Mouse (Mus musculus) stomach, embryonic 15.5 days (tissue): ENCODE data around the gene Olfr272. TPM values are rescaled to one million over a fixed set of nuclear protein-coding genes. Genes with fewer than 3 reads are reported as not detected.

ENCODE experiments used
- ATAC-seq: fragments of 200-750 bp; cut with Nextera tagmentation; 2 replicates; pipeline ENCODE4 v1.8.0; 2017; ENCODE audit warnings: low read depth, moderate number of reproducible peaks, moderate TSS enrichment; ENCODE audit not compliant: insufficient read depth, low FRiP score
- H3K27ac ChIP-seq: fragments of 300-500 bp; sonication (generic); 2 replicates; pipeline ENCODE4 v1.5.1; 2015; ENCODE audit warnings: mild to moderate bottlenecking, inconsistent platforms
- H3K27me3 ChIP-seq: fragments of 300-500 bp; sonication (generic); replicated peaks from 2 replicates; pipeline ENCODE4 v1.6.1; 2015; ENCODE audit warnings: inconsistent platforms
- H3K36me3 ChIP-seq: fragments of 300-500 bp; sonication (generic); 2 replicates; pipeline ENCODE4 v1.6.1; 2015; ENCODE audit warnings: inconsistent platforms
- H3K4me1 ChIP-seq: fragments of 300-500 bp; sonication (generic); 2 replicates; pipeline ENCODE4 v1.6.1; 2015; ENCODE audit warnings: inconsistent platforms
- H3K4me2 ChIP-seq: fragments of 300-500 bp; sonication (generic); 2 replicates; pipeline ENCODE4 v1.6.1; 2015; ENCODE audit warnings: mild to moderate bottlenecking, inconsistent platforms
- H3K4me3 ChIP-seq: fragments of 300-500 bp; sonication (generic); replicated peaks from 2 replicates; pipeline ENCODE4 v1.5.1; 2015; ENCODE audit warnings: inconsistent platforms
- H3K9ac ChIP-seq: fragments of 300-500 bp; sonication (generic); 2 replicates; pipeline ENCODE4 v1.6.1; 2015; ENCODE audit warnings: inconsistent platforms
- H3K9me3 ChIP-seq: fragments of 300-500 bp; sonication (generic); 2 replicates; pipeline ENCODE4 v1.6.1; 2016; ENCODE audit warnings: inconsistent platforms
- WGBS: fragments of 180-500 bp; shearing (Covaris S2); methylation state at CpG from one replicate; pipeline ENCODE4 v1.1.7; 2015; 5-methylcytosine and 5-hydroxymethylcytosine counted together
- polyA plus RNA-seq: library from polyadenylated mRNA; unstranded; fragments of >200 nt; fragmentation: Nextera tagmentation; extraction: Ambion mirVana; gene quantifications from 2 replicates; pipeline ENCODE4 v1.2.1, GENCODE M21; 2015

Olfr272 gene
- polyA plus RNA-seq: not detected in 2 replicates

- no peaks in the 10 kb centered on the region for H3K9me3 ChIP-seq
- H3K36me3 ChIP-seq: no peaks in the 10 kb centered on the region
- no peak within 1 kb of the TSS for H3K9ac ChIP-seq
- no peaks in the 10 kb centered on the region for H3K27me3 ChIP-seq
- no peak within 1 kb of the TSS for H3K4me2 ChIP-seq
- H3K4me1 ChIP-seq: no peaks in the 10 kb centered on the region
- no peak within 1 kb of the TSS for H3K27ac ChIP-seq
- ATAC-seq: no peak
- no peak within 1 kb of the TSS for H3K4me3 ChIP-seq
- 84% methylated on average over 2 of the region's 2 CpGs for WGBS
These were observed at the start of gene Olfr272 for GRCm38 (mm10) chr4:52919078-52919477. Olfr272 (minus strand) TSS chr4:52919178.

- Histone ChIP-seq H3K4me3 (no peak within 1 kb of the TSS), H3K9me3 (no peaks in the 10 kb centered on the region), H3K4me1 (no peaks in the 10 kb centered on the region), H3K9ac (no peak within 1 kb of the TSS), H3K27me3 (no peaks in the 10 kb centered on the region), H3K4me2 (no peak within 1 kb of the TSS), H3K27ac (no peak within 1 kb of the TSS), H3K36me3 (no peaks in the 10 kb centered on the region)
- no peak for ATAC-seq
These were observed 45.3 kb upstream of the Olfr272 start, which contains the start of gene Olfr270 for GRCm38 (mm10) chr4:52964247-52964646. Olfr270 (plus strand) TSS chr4:52964547.

GRCm38 (mm10) chr4:52958693-52959092, 39.7 kb upstream of the Olfr272 start:
- Histone ChIP-seq H3K9me3 (no peaks in the 10 kb centered on the region), H3K27ac (no peak overlapping the region), H3K9ac (no peak overlapping the region), H3K4me2 (no peak overlapping the region), H3K4me3 (no peak overlapping the region), H3K27me3 (no peaks in the 10 kb centered on the region), H3K4me1 (no peaks in the 10 kb centered on the region), H3K36me3 (no peaks in the 10 kb centered on the region)
- 29% methylated on average over 4 of the region's 4 CpGs for WGBS
- no peak for ATAC-seq

GRCm38 (mm10) chr4:52949005-52949404, 30.0 kb upstream of the Olfr272 start:
- Histone ChIP-seq H3K9me3 (no peaks in the 10 kb centered on the region), H3K27me3 (no peaks in the 10 kb centered on the region), H3K4me3 (no peak overlapping the region), H3K27ac (no peak overlapping the region), H3K4me1 (no peaks in the 10 kb centered on the region), H3K36me3 (no peaks in the 10 kb centered on the region), H3K4me2 (no peak overlapping the region), H3K9ac (no peak overlapping the region)
- 76% methylated on average over 2 of the region's 2 CpGs for WGBS
- ATAC-seq: no peak

GRCm38 (mm10) chr4:52946665-52947064, 27.7 kb upstream of the Olfr272 start:
- no peak overlapping the region for H3K9ac ChIP-seq

GRCm38 (mm10) chr4:52930480-52930879, 11.5 kb upstream of the Olfr272 start:
- Histone ChIP-seq H3K4me3 (no peak overlapping the region), H3K9me3 (no peaks in the 10 kb centered on the region), H3K9ac (no peak overlapping the region), H3K27ac (no peak overlapping the region), H3K4me1 (no peaks in the 10 kb centered on the region), H3K27me3 (no peaks in the 10 kb centered on the region), H3K4me2 (no peak overlapping the region), H3K36me3 (no peaks in the 10 kb centered on the region)
- 85% methylated on average over 4 of the region's 4 CpGs for WGBS
- no peak for ATAC-seq

More at GRCm38 (mm10) chr4:52946665-52947064, 27.7 kb upstream of the Olfr272 start:
- no peaks in the 10 kb centered on the region for H3K9me3 ChIP-seq
- no peak overlapping the region for H3K4me2 ChIP-seq
- H3K36me3 ChIP-seq: no peaks in the 10 kb centered on the region
- H3K4me3 ChIP-seq: no peak overlapping the region
- no peak overlapping the region for H3K27ac ChIP-seq
- ATAC-seq: no peak
- H3K27me3 ChIP-seq: no peaks in the 10 kb centered on the region
- H3K4me1 ChIP-seq: no peaks in the 10 kb centered on the region

- Histone ChIP-seq H3K27me3 (no peaks in the 10 kb centered on the region), H3K4me3 (no peak overlapping the region), H3K4me1 (no peaks in the 10 kb centered on the region), H3K4me2 (no peak overlapping the region), H3K36me3 (no peaks in the 10 kb centered on the region), H3K27ac (no peak overlapping the region), H3K9ac (no peak overlapping the region), H3K9me3 (no peaks in the 10 kb centered on the region)
- 91% methylated on average over 2 of the region's 2 CpGs for WGBS
- no peak for ATAC-seq
These were observed 1.7 kb downstream of the Olfr272 start for GRCm38 (mm10) chr4:52917311-52917688.

GRCm38 (mm10) chr4:52916659-52917310, 2.2 kb downstream of the Olfr272 start:
- Histone ChIP-seq H3K4me1 (no peaks in the 10 kb centered on the region), H3K4me2 (no peak overlapping the region), H3K9ac (no peak overlapping the region), H3K4me3 (no peak overlapping the region), H3K27me3 (no peaks in the 10 kb centered on the region), H3K36me3 (no peaks in the 10 kb centered on the region), H3K9me3 (no peaks in the 10 kb centered on the region), H3K27ac (no peak overlapping the region)
- no peak for ATAC-seq
- WGBS: 71% methylated on average over 6 of the region's 6 CpGs

GRCm38 (mm10) chr4:52912409-52912808, 6.6 kb downstream of the Olfr272 start:
- H3K36me3 ChIP-seq: no peaks in the 10 kb centered on the region
- no peaks in the 10 kb centered on the region for H3K9me3 ChIP-seq
- no peak overlapping the region for H3K27ac ChIP-seq
- no peak overlapping the region for H3K9ac ChIP-seq
- WGBS: 37% methylated on average over 3 of the region's 3 CpGs
- no peak overlapping the region for H3K4me2 ChIP-seq
- H3K27me3 ChIP-seq: no peaks in the 10 kb centered on the region
- H3K4me1 ChIP-seq: no peaks in the 10 kb centered on the region
- H3K4me3 ChIP-seq: no peak overlapping the region
- ATAC-seq: no peak

- Histone ChIP-seq H3K27ac (no peak overlapping the region), H3K4me3 (no peak overlapping the region), H3K4me1 (no peaks in the 10 kb centered on the region), H3K4me2 (no peak overlapping the region), H3K9ac (no peak overlapping the region), H3K27me3 (no peaks in the 10 kb centered on the region), H3K36me3 (no peaks in the 10 kb centered on the region), H3K9me3 (no peaks in the 10 kb centered on the region)
- 65% methylated on average over 3 of the region's 3 CpGs for WGBS
- no peak for ATAC-seq
These were observed 9.4 kb downstream of the Olfr272 start for GRCm38 (mm10) chr4:52909542-52909941.

GRCm38 (mm10) chr4:52864156-52864555, 54.8 kb downstream of the Olfr272 start:
- H3K27ac ChIP-seq: no peak overlapping the region
- no peaks in the 10 kb centered on the region for H3K36me3 ChIP-seq

More at GRCm38 (mm10) chr4:52864156-52864555, 54.8 kb downstream of the Olfr272 start:
- Histone ChIP-seq H3K4me2 (no peak overlapping the region), H3K4me1 (no peaks in the 10 kb centered on the region), H3K9me3 (no peaks in the 10 kb centered on the region), H3K4me3 (no peak overlapping the region), H3K9ac (no peak overlapping the region), H3K27me3 (no peaks in the 10 kb centered on the region)
- WGBS: 91% methylated on average over 9 of the region's 9 CpGs
- ATAC-seq: no peak
